Mouse (Mus musculus): Measurements from ENCODE around the gene Dgkq. TPM values are rescaled to one million over a fixed set of nuclear protein-coding genes. Genes with fewer than 3 reads are reported as not detected.
A peak's percentile ranks its signal among the peaks of the same experiment; 100 is the strongest.

Gene Dgkq
- polyA plus RNA-seq, 1 experiment from 2014 or later, result 28.7 TPM

DNA sequence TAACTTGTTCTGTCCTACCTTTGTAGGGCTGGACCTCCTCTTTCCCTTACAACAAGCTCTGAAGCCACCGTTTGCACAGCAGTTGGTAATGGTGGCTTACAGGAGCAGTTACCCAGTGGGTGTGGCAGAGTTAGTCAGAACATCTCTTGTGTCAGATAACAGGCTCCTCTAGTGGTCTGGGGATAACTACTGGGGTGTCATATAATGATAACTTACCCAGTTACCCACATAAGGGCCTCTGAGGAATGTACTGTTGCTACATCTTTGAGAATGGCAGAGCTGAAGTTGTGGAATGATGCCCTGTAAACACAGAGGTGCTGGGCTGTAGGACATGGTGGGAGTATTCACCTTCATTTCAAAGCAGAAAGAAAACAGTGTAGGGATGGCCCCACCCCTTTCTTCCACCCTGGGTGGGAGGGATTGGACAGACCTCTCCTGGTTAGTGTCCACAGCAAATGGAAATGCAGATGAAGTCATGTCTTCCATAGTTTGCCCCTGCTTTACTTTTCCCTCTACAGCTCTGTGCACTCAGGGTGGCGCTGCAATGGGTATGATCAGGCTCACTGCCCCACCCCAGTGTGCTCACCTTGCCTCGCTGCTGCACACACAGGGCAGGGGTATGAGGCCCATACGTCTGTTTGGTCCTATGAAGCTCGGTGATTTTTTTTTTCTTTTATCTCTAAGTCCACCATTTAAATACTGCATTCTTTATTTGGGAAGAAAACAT is 7.5 kb upstream of the Dgkq start:
- 11% methylated on average over 5 of the region's 5 CpGs for WGBS
- ATAC-seq (ENCODE audit: low read depth), result peak; percentile 68
- H3K4me2 ChIP-seq (ENCODE audit: low read depth, low read length), result peak overlapping the region; percentile 46

DNA sequence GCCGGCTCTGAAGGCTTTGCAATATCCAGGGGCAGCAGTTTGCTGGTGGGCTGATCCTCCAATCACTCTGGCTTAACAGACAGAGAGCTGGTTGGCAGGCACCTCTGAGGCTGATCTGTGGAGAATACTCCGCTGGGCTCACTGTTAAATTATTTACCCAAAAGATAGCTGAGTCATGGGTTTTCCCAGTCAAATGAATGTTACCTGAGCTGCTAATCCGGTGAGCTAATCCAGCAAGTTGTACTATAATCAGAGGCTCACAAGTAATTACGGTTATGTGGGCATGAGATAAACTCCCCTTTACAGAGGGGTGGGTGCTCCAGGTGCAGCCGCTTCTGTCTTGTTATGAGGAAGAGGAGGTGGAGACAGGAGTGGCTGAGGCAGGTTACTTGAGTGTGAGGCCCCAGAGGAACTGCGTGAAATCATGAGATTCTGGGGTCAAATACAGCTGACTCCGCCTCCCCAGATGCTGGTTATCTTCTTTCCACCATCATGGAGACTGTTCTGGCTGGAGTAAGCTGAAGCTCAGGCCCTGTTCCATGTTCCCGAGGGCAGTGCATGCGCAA is 5.9 kb upstream of the Dgkq start, which contains the start of gene Slc26a1:
Gene Slc26a1, minus strand, starts transcription at position 319 of the 566 bp plus-strand sequence.
- WGBS, result 84% methylated on average over 9 of the region's 9 CpGs
- no peak within 1 kb of the TSS for H3K4me3 ChIP-seq (ENCODE audit: low read depth, low read length)
- H3K27ac ChIP-seq (ENCODE audit: low read depth, low read length), result no peak within 1 kb of the TSS
- no peaks in the 10 kb centered on the region; the same call in 1 of the 2 replicates for H3K36me3 ChIP-seq (ENCODE audit: control insufficient read depth, insufficient read depth, low read length)
- H3K27me3 ChIP-seq (ENCODE audit: control insufficient read depth, insufficient read depth, low read length), result no peaks in the 10 kb centered on the region
- ATAC-seq (ENCODE audit: low read depth), result no peak
- H3K9ac ChIP-seq (replicated peaks; ENCODE audit: low read depth, low read length), result no peak within 1 kb of the TSS
- H3K4me1 ChIP-seq (ENCODE audit: control insufficient read depth, insufficient read depth, low read length), result peaks cover 3% of the 10 kb centered on the region; the same call in 1 of the 2 replicates
- no peak within 1 kb of the TSS for H3K4me2 ChIP-seq (ENCODE audit: low read depth, low read length)
- H3K9me3 ChIP-seq (ENCODE audit: control insufficient read depth, low read length), result no peaks in the 10 kb centered on the region

More for the DNA sequence above, 7.5 kb upstream of the Dgkq start:
- peak overlapping the region; percentile 35 for H3K9ac ChIP-seq (replicated peaks; ENCODE audit: low read depth, low read length)
- H3K4me3 ChIP-seq (ENCODE audit: low read depth, low read length), result peak overlapping the region; percentile 23
- no peaks in the 10 kb centered on the region for H3K27me3 ChIP-seq (ENCODE audit: control insufficient read depth, insufficient read depth, low read length)
- H3K36me3 ChIP-seq (ENCODE audit: control insufficient read depth, insufficient read depth, low read length), result no peaks in the 10 kb centered on the region; the same call in 1 of the 2 replicates
- H3K27ac ChIP-seq (ENCODE audit: low read depth, low read length), result peak overlapping the region; percentile 72
- no peaks in the 10 kb centered on the region for H3K9me3 ChIP-seq (ENCODE audit: control insufficient read depth, low read length)
- H3K4me1 ChIP-seq (ENCODE audit: control insufficient read depth, insufficient read depth, low read length), result peaks cover 3% of the 10 kb centered on the region; the same call in 1 of the 2 replicates

DNA sequence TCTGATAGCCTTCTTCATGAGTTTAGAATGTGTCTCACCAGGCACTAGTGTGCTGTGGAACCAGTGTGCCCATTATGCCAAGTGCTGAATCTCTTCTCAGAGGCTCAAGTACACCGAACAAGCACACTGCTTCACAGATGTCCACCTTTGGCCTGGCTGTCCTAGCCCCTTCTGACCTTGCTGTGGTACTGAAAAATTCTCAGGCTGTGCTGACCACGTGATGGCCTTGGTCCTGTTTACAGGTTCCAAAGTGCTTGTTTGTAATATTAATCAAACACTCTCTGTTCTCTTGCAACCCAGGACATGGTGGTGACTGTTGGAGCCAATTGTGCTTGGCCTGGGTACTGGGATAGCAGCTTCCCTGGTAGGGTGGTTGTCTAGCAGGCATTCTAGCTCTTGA is 5.2 kb upstream of the Dgkq start:
- Histone ChIP-seq H3K4me2 (ENCODE audit: low read depth, low read length) (no peak overlapping the region), H3K4me1 (ENCODE audit: control insufficient read depth, insufficient read depth, low read length) (peaks cover 8% of the 10 kb centered on the region), H3K36me3 (ENCODE audit: control insufficient read depth, insufficient read depth, low read length) (no peaks in the 10 kb centered on the region; the same call in 1 of the 2 replicates), H3K9me3 (ENCODE audit: control insufficient read depth, low read length) (no peaks in the 10 kb centered on the region), H3K9ac (replicated peaks; ENCODE audit: low read depth, low read length) (no peak overlapping the region), H3K27me3 (ENCODE audit: control insufficient read depth, insufficient read depth, low read length) (no peaks in the 10 kb centered on the region), H3K27ac (ENCODE audit: low read depth, low read length) (no peak overlapping the region), H3K4me3 (ENCODE audit: low read depth, low read length) (no peak overlapping the region)
- 90% methylated on average over 2 of the region's 2 CpGs for WGBS
- no peak for ATAC-seq (ENCODE audit: low read depth)

DNA sequence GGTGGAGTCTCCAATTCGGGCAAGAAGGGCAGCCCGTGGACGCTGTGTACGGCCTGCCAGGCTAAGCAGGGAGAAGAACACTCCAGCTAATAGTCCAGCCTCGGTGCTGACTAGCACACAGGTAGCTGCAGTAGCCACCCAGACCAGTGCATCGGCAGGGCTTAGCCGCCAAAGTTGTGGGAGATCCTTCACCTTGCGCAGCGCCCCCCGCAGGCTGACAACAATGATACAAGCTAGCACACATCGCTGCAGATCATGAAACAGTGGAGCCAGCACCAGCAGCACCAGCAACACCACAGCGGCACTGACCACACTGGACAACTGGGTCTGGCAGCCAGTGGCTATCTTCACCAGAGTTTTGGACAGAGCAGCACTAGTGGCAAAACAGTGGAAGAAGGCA is 2.3 kb upstream of the Dgkq start:
- Histone ChIP-seq H3K4me3 (ENCODE audit: low read depth, low read length) (no peak overlapping the region), H3K4me2 (ENCODE audit: low read depth, low read length) (no peak overlapping the region), H3K27ac (ENCODE audit: low read depth, low read length) (no peak overlapping the region), H3K27me3 (ENCODE audit: control insufficient read depth, insufficient read depth, low read length) (no peaks in the 10 kb centered on the region), H3K36me3 (ENCODE audit: control insufficient read depth, insufficient read depth, low read length) (no peaks in the 10 kb centered on the region; the same call in 1 of the 2 replicates), H3K4me1 (ENCODE audit: control insufficient read depth, insufficient read depth, low read length) (peaks cover 13% of the 10 kb centered on the region), H3K9ac (replicated peaks; ENCODE audit: low read depth, low read length) (no peak overlapping the region), H3K9me3 (ENCODE audit: control insufficient read depth, low read length) (no peaks in the 10 kb centered on the region)
- no peak for ATAC-seq (ENCODE audit: low read depth)
- WGBS, result 91% methylated on average over 12 of the region's 12 CpGs

DNA sequence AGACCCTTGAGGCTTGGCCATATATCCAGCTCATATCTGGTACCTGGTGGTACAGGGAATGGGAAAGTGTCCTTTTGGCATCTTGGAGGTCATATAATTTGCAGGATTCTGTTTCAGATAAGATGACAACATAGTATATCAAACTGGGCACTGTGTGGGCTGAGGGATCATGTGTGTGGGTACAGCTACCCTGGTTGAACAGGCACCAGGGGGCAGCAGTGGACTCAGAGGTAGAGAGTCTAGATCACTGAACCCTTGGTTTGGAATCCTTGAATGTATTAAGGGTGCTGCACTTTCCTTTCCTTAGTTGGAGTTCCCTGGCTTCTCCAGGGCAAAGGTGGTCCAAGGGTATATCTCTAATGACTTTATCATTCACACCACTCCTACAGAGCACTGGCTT is 1.3 kb upstream of the Dgkq start:
- H3K4me1 ChIP-seq (ENCODE audit: control insufficient read depth, insufficient read depth, low read length), result peaks cover 13% of the 10 kb centered on the region
- H3K4me2 ChIP-seq (ENCODE audit: low read depth, low read length), result no peak overlapping the region
- no peak overlapping the region for H3K27ac ChIP-seq (ENCODE audit: low read depth, low read length)
- ATAC-seq (ENCODE audit: low read depth), result no peak
- no peak overlapping the region for H3K9ac ChIP-seq (replicated peaks; ENCODE audit: low read depth, low read length)
- H3K4me3 ChIP-seq (ENCODE audit: low read depth, low read length), result no peak overlapping the region
- H3K27me3 ChIP-seq (ENCODE audit: control insufficient read depth, insufficient read depth, low read length), result no peaks in the 10 kb centered on the region
- H3K36me3 ChIP-seq (ENCODE audit: control insufficient read depth, insufficient read depth, low read length), result no peaks in the 10 kb centered on the region; the same call in 1 of the 2 replicates
- no peaks in the 10 kb centered on the region for H3K9me3 ChIP-seq (ENCODE audit: control insufficient read depth, low read length)

DNA sequence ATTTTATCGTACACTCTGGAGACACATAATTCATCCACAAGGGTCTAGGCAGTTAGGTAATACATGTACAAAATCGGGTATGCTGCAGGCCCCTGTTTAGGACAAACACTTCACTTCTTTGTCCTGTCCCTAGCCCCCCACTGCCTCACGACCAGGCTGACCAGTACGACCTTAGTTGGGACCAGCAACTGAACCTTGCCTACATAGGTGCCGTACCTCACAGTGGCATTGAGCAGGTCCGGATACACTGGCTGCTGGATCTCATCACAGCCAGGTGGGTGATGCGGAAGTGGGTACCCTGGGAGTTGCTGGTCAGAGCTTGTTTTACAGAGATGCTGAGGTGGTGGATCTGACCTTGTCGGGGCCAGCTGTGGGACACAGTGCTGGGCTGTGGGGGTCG is 514 bp upstream of the Dgkq start:
- H3K9ac ChIP-seq (replicated peaks; ENCODE audit: low read depth, low read length), result no peak overlapping the region; the same call in 1 of the 2 replicates
- peak; percentile 2; the same call in 1 of the 2 replicates for ATAC-seq (ENCODE audit: low read depth)
- H3K27me3 ChIP-seq (ENCODE audit: control insufficient read depth, insufficient read depth, low read length), result no peaks in the 10 kb centered on the region
- H3K4me1 ChIP-seq (ENCODE audit: control insufficient read depth, insufficient read depth, low read length), result peaks cover 13% of the 10 kb centered on the region
- H3K4me3 ChIP-seq (ENCODE audit: low read depth, low read length), result no peak overlapping the region; the same call in 1 of the 2 replicates
- no peaks in the 10 kb centered on the region for H3K9me3 ChIP-seq (ENCODE audit: control insufficient read depth, low read length)
- H3K27ac ChIP-seq (ENCODE audit: low read depth, low read length), result no peak overlapping the region; the same call in 1 of the 2 replicates
- WGBS, result 74% methylated on average over 9 of the region's 9 CpGs
- H3K36me3 ChIP-seq (ENCODE audit: control insufficient read depth, insufficient read depth, low read length), result no peaks in the 10 kb centered on the region; the same call in 1 of the 2 replicates
- peak overlapping the region; percentile 74; the same call in 1 of the 2 replicates for H3K4me2 ChIP-seq (ENCODE audit: low read depth, low read length)

DNA sequence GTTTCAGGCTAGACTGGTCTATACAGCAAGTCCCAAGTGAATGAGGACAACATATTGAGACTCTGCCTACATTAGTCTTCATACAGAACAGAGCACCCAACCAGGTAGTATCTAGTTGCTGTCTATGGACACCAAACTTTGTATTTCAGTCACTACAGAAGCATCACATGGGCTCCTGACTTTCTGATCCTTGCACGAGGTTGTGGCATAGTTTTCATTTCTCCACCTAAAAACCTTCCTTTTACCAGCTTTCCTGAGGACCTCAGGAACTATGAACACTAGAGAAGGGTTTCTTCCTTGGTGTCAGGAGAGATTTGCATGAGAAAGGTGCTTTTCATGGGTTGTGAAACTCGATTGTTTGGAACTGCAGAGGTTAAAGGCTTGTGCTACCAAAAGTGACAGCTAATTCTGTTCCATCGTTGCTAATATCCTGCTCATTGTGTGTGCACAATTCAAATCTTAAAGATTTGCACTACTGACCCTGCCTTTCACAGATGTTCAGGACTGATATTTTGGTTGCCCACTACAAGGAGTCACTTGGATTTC is 1.0 kb downstream of the Dgkq start:
- 10% methylated on average over 3 of the region's 3 CpGs for WGBS
- ATAC-seq (ENCODE audit: low read depth), result no peak; the same call in 1 of the 2 replicates

DNA sequence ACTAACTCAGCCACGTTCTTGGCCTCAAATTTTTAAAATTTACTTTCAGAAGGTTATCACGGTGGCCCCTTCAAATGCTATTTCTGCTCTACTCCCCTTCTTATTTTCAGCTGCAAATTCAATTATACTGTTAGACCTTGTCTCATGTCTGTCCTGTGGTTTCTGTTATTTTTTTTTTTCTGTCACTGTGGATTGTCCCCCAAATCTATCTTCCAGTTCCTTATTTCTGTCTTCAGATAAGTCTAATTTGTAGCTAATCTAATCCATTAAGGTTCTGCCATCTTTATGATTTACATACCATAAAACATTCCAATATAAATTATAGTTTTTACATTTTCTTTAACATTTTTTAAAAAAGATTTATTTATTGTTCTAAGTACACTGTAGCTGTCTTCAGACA is 2.1 kb downstream of the Dgkq start:
- ATAC-seq (ENCODE audit: low read depth), result no peak
- WGBS, result 85% methylated on average over 2 of the region's 2 CpGs
- Histone ChIP-seq H3K4me3 (ENCODE audit: low read depth, low read length) (no peak overlapping the region), H3K9ac (replicated peaks; ENCODE audit: low read depth, low read length) (no peak overlapping the region), H3K36me3 (ENCODE audit: control insufficient read depth, insufficient read depth, low read length) (no peaks in the 10 kb centered on the region; the same call in 1 of the 2 replicates), H3K9me3 (ENCODE audit: control insufficient read depth, low read length) (no peaks in the 10 kb centered on the region), H3K4me1 (ENCODE audit: control insufficient read depth, insufficient read depth, low read length) (peaks cover 13% of the 10 kb centered on the region), H3K27me3 (ENCODE audit: control insufficient read depth, insufficient read depth, low read length) (no peaks in the 10 kb centered on the region), H3K27ac (ENCODE audit: low read depth, low read length) (no peak overlapping the region), H3K4me2 (ENCODE audit: low read depth, low read length) (no peak overlapping the region)

More for the DNA sequence above, 1.0 kb downstream of the Dgkq start:
- H3K9me3 ChIP-seq (ENCODE audit: control insufficient read depth, low read length), result no peaks in the 10 kb centered on the region
- no peaks in the 10 kb centered on the region; the same call in 1 of the 2 replicates for H3K36me3 ChIP-seq (ENCODE audit: control insufficient read depth, insufficient read depth, low read length)
- H3K27me3 ChIP-seq (ENCODE audit: control insufficient read depth, insufficient read depth, low read length), result no peaks in the 10 kb centered on the region
- peak overlapping the region; percentile 46 for H3K4me3 ChIP-seq (ENCODE audit: low read depth, low read length)
- H3K9ac ChIP-seq (replicated peaks; ENCODE audit: low read depth, low read length), result peak overlapping the region; percentile 66
- H3K4me2 ChIP-seq (ENCODE audit: low read depth, low read length), result peak overlapping the region; percentile 74
- H3K4me1 ChIP-seq (ENCODE audit: control insufficient read depth, insufficient read depth, low read length), result peaks cover 13% of the 10 kb centered on the region
- peak overlapping the region; percentile 83; the same call in 1 of the 2 replicates for H3K27ac ChIP-seq (ENCODE audit: low read depth, low read length)

DNA sequence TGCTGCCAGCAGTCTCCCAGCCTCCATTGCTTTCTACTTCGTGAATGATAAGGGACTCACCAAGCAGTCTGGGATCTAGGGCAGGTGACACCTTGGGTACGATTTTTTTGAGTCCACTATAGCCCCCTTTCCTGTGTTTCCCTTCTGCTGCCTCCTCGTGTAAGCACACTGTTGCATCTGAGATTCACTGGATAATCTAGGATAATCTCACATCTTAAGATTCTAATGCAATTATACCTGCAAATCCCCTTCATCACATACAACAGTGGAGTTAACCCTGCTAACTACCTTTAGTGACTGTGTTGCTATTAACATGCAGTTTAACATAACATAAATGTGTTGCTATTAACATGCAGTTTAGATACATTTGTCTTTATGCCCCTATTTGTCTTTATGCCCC is 4.4 kb downstream of the Dgkq start:
- Histone ChIP-seq H3K9me3 (ENCODE audit: control insufficient read depth, low read length) (no peaks in the 10 kb centered on the region), H3K27me3 (ENCODE audit: control insufficient read depth, insufficient read depth, low read length) (no peaks in the 10 kb centered on the region), H3K4me2 (ENCODE audit: low read depth, low read length) (no peak overlapping the region), H3K4me1 (ENCODE audit: control insufficient read depth, insufficient read depth, low read length) (peaks cover 14% of the 10 kb centered on the region), H3K4me3 (ENCODE audit: low read depth, low read length) (no peak overlapping the region), H3K27ac (ENCODE audit: low read depth, low read length) (no peak overlapping the region), H3K9ac (replicated peaks; ENCODE audit: low read depth, low read length) (no peak overlapping the region), H3K36me3 (ENCODE audit: control insufficient read depth, insufficient read depth, low read length) (no peaks in the 10 kb centered on the region)
- ATAC-seq (ENCODE audit: low read depth), result no peak
- 50% methylated on average over 3 of the region's 3 CpGs for WGBS

Measured in neural tube, embryonic 14.5 days (tissue).